Mouse (Mus musculus): ENCODE results near the gene Pde7b.

Gene Pde7b

GRCm38 (mm10) chr10:20361542-20362449 lies 363.1 kb downstream of the Pde7b start:
- DNase-seq (ENCODE audit: low spot score) = no peak

GRCm38 (mm10) chr10:20348894-20349293 lies 376.0 kb downstream of the Pde7b start:
- no peak for DNase-seq (ENCODE audit: low spot score)

Data from ovary, postnatal 10 days (tissue).